ENCODE assay signal across 26 mouse cellular contexts in the genomic region with DNA sequence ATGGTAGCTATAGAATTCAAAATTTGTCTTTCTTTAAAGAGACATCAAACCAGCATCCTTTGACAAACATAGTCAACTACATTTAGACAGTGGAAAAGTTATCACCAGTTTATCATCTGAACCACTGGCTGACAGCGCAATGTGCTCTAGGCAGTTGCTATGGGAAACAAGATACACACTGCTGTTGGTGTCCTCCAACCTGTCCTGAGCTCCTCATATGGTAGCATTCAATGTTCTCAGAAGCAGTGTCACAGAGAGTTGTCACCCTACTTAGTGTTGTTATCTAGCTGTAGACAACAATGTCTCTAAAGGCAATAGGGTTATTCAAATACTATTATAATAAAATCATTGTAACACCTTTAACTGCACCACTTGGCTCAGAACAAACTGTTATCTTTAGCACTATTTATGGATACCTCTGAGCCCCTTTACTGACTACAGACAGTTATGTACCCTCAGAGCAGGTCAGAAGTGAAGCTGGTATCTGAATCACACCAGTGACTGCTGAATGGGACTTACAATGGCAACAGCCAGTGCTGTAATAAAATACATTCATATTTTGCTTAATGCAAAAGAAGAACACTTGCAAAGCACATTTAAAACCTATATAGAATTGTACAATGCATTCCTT.
"Had no signal": no experiment of that assay in that cellular context is flagged by ENCODE, and none has a peak within 500 bp of the region (broad histone marks: within the 10 kb centered on the region; RNA-seq: fewer than 3 reads in every experiment).

No protein-coding gene starts in this region.

- H3K36me3 ChIP-seq: hindbrain, embryonic 10.5 days; hindbrain, embryonic 12.5 days; intestine, embryonic 15.5 days; limb, embryonic 10.5 days; limb, embryonic 12.5 days; liver, embryonic 13.5 days; liver, embryonic 15.5 days had no signal

- H3K4me1 ChIP-seq: hindbrain, embryonic 10.5 days; hindbrain, embryonic 12.5 days; intestine, embryonic 15.5 days; limb, embryonic 10.5 days; limb, embryonic 12.5 days; liver, embryonic 13.5 days; liver, embryonic 15.5 days had no signal

- ATAC-seq: forebrain, embryonic 16.5 days; hindbrain, embryonic 16.5 days; inflammation-experienced regulatory T-cells, adult 6 months; intestine, embryonic 15.5 days; intestine, postnatal 0 days; liver, postnatal 0 days had no signal

- H3K4me3 ChIP-seq: gastrocnemius, adult 2 months; hindbrain, embryonic 10.5 days; hindbrain, embryonic 12.5 days; intestine, embryonic 15.5 days; layer of hippocampus, adult 2 months; left cerebral cortex, adult 2 months; limb, embryonic 10.5 days; limb, embryonic 12.5 days; liver, embryonic 13.5 days; liver, embryonic 15.5 days had no signal

- H3K9ac ChIP-seq: hindbrain, embryonic 12.5 days; hindbrain, embryonic 14.5 days; intestine, embryonic 15.5 days; limb, embryonic 12.5 days; liver, embryonic 13.5 days; liver, embryonic 15.5 days; liver, postnatal 0 days had no signal

- DNase-seq: gastrocnemius, adult 2 months; gastrocnemius, postnatal 10 days; gastrocnemius, postnatal 25 days; kidney, adult 18-20 months; kidney, adult 8-10 months; kidney, postnatal 10 days; kidney, postnatal 25 days; kidney, postnatal 4 days; liver; liver, embryonic 13.5 days; liver, postnatal 0 days; lung, adult 2 months had no signal

- H3K27me3 ChIP-seq: hindbrain, embryonic 12.5 days; intestine, embryonic 15.5 days; limb, embryonic 12.5 days; liver, embryonic 13.5 days; liver, embryonic 15.5 days had no signal

- H3K27ac ChIP-seq: gastrocnemius, adult 2 months; hindbrain, embryonic 10.5 days; hindbrain, embryonic 12.5 days; hindbrain, embryonic 14.5 days; intestine, embryonic 15.5 days; layer of hippocampus, adult 2 months; left cerebral cortex, adult 2 months; limb, embryonic 10.5 days; limb, embryonic 12.5 days; liver, embryonic 13.5 days; liver, embryonic 15.5 days had no signal

- H3K9me3 ChIP-seq: hindbrain, embryonic 10.5 days; hindbrain, embryonic 12.5 days; intestine, embryonic 15.5 days; limb, embryonic 10.5 days; limb, embryonic 12.5 days; liver, embryonic 13.5 days; liver, embryonic 15.5 days had no signal

- H3K4me2 ChIP-seq: hindbrain, embryonic 12.5 days; hindbrain, embryonic 14.5 days; intestine, embryonic 15.5 days; limb, embryonic 12.5 days; liver, embryonic 11.5 days; liver, embryonic 13.5 days; liver, embryonic 15.5 days had no signal
